Mouse (Mus musculus) lung, postnatal 0 days (tissue): ENCODE results near the gene Dapp1. TPM values are rescaled to one million over a fixed set of nuclear protein-coding genes. Genes with fewer than 3 reads are reported as not detected.
"Not testable (repeated sequence)": the region's sequence is repeated elsewhere in the genome, so short reads cannot be mapped to it uniquely, and the experiment has no call there.

ENCODE experiments used
- ATAC-seq: fragments of 200-750 bp; cut with Nextera tagmentation; 2 replicates; pipeline ENCODE4 v1.8.0; 2017; ENCODE audit warnings: moderate library complexity
- DNase-seq: peaks from one replicate; pipeline ENCODE4 v3.0.0-alpha.2; 2016; ENCODE audit warnings: low spot score
- H3K27ac ChIP-seq: fragments of 300-500 bp; sonication (generic); 2 replicates; pipeline ENCODE4 v1.5.1; 2014; ENCODE audit warnings: antibody characterized with exemption, mild to moderate bottlenecking, low read length, mixed read lengths
- H3K27me3 ChIP-seq: fragments of 300-500 bp; sonication (generic); replicated peaks from 2 replicates; pipeline ENCODE4 v1.6.1; 2014; ENCODE audit warnings: low read length, mixed read lengths; ENCODE audit not compliant: insufficient read depth
- H3K36me3 ChIP-seq: fragments of 300-500 bp; sonication (generic); 2 replicates; pipeline ENCODE4 v1.6.1; 2014; ENCODE audit warnings: low read length, mixed read lengths; ENCODE audit not compliant: insufficient read depth
- H3K4me1 ChIP-seq: fragments of 300-500 bp; sonication (generic); 2 replicates; pipeline ENCODE4 v1.6.1; 2014; ENCODE audit warnings: antibody characterized with exemption, low read depth, low read length, mixed read lengths; ENCODE audit not compliant: insufficient read depth
- H3K4me2 ChIP-seq: fragments of 300-500 bp; sonication (generic); replicated peaks from 2 replicates; pipeline ENCODE4 v1.6.1; 2014; ENCODE audit warnings: low read depth, mild to moderate bottlenecking, low read length, moderate library complexity, mixed read lengths
- H3K4me3 ChIP-seq: fragments of 300-500 bp; sonication (generic); 2 replicates; pipeline ENCODE4 v1.5.1; 2014; ENCODE audit warnings: low read depth, low read length
- H3K9ac ChIP-seq: fragments of 300-500 bp; sonication (generic); replicated peaks from 2 replicates; pipeline ENCODE4 v1.6.1; 2014; ENCODE audit warnings: low read depth, mild to moderate bottlenecking
- H3K9me3 ChIP-seq: fragments of 300-500 bp; sonication (generic); 2 replicates; pipeline ENCODE4 v1.6.1; 2016; ENCODE audit warnings: low read length, mixed read lengths
- CTCF ChIP-seq: IDR thresholded peaks from 2 replicates; pipeline ENCODE4 v1.5.1; 2016; ENCODE audit warnings: antibody characterized with exemption, mild to moderate bottlenecking
- EP300 ChIP-seq: IDR thresholded peaks from 2 replicates; pipeline ENCODE4 v1.6.1; 2016; ENCODE audit warnings: antibody characterized with exemption, mild to moderate bottlenecking, control low read depth
- WGBS: fragments of 180-500 bp; shearing (Covaris S2); extraction: QIAGEN DNeasy Blood & Tissue Kit; methylation state at CpG from one replicate; pipeline ENCODE4 v1.1.7; 2014; 5-methylcytosine and 5-hydroxymethylcytosine counted together
- polyA plus RNA-seq: library from polyadenylated mRNA; unstranded; fragments of >200 nt; fragmentation: Nextera tagmentation; extraction: Ambion mirVana; gene quantifications from 2 replicates; pipeline ENCODE4 v1.2.1, GENCODE M21; 2015

Dapp1 gene
- polyA plus RNA-seq, 1 experiment from 2014 or later = 8.9 TPM

DNA sequence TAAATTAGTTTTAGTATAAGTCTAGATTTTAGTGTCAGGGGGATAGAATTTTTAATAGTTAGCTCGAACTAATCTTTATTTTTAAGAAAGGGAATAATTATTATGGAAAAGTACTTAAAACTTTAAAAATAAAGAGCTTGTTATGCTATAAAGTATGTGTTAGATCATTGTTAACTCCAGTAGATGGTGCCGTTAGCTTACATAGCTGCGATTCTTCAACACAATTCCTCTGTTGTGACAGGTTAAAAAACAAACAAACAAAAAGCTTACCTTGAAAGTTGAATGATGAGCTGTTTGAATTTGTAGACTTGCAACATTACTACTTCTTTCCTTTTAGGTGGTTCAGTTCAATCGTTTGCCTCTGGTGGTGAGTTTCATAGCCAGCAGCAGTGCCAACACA is 54.3 kb downstream of the Dapp1 start:
- Histone ChIP-seq H3K27me3 (no peaks in the 10 kb centered on the region), H3K4me2 (no peak overlapping the region), H3K27ac (no peak overlapping the region), H3K4me3 (no peak overlapping the region), H3K9me3 (no peaks in the 10 kb centered on the region), H3K9ac (no peak overlapping the region), H3K4me1 (no peaks in the 10 kb centered on the region), H3K36me3 (peaks cover 11% of the 10 kb centered on the region; the same call in 1 of the 2 replicates)
- TF ChIP-seq CTCF (peak; percentile 7; the same call in 1 of the 2 replicates), EP300 (no peak)
- ATAC-seq = no peak
- no peak for DNase-seq
- WGBS = 85% methylated on average over 4 of the region's 4 CpGs

DNA sequence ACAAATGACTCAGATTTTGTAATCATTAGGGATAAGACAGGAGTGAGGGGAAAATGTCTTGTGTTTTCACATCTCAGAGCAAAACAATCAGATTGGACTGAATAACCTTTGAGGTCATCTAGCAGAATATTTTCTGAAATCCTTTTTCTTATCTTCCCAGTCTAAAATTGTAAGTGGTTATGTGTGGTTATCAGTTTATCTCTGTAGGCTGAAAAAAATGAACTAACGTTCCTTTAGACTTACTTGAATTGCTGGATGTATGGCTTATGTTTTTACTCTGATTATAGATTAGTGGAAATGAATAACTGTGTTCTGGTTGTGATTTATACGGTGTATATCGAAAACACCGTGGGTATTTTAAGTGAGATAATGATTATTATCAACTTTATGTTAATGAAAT is 60.8 kb downstream of the Dapp1 start:
- ATAC-seq (no peak), DNase-seq (no peak)
- no peaks in the 10 kb centered on the region for H3K27me3 ChIP-seq
- H3K27ac ChIP-seq = no peak overlapping the region
- TF ChIP-seq EP300 = no peak
- TF ChIP-seq CTCF = no peak
- no peaks in the 10 kb centered on the region for H3K36me3 ChIP-seq
- no peaks in the 10 kb centered on the region for H3K9me3 ChIP-seq
- no peak overlapping the region for H3K4me2 ChIP-seq
- 89% methylated on average over 4 of the region's 4 CpGs for WGBS
- no peak overlapping the region for H3K4me3 ChIP-seq
- no peak overlapping the region for H3K9ac ChIP-seq
- H3K4me1 ChIP-seq = peaks cover 9% of the 10 kb centered on the region; the same call in 1 of the 2 replicates

DNA sequence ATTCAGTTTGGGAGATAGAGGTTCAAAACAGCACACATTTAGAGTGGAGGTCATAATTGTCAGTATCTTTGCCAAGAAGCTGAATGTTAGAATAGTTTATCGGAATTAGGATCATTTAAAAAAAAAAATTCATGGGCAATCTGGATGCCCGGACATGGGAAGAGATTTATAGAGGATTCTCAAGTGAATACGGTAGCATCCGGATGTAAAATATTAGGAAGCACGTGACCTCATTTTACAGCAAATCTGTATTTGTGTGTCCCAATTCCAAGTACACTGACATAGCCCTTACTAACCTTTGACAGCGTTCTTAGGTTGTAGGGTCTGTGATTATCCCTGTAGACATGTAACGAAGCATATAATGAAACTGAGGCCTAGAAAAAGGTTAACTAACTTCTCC is 61.9 kb downstream of the Dapp1 start:
- Histone ChIP-seq H3K36me3 (no peaks in the 10 kb centered on the region), H3K9ac (0 out of 2 replicates have a peak overlapping the region, but pooled peaks have one; percentile 46), H3K4me2 (peak overlapping the region; percentile 77), H3K9me3 (no peaks in the 10 kb centered on the region), H3K27ac (no peak overlapping the region), H3K4me3 (peak overlapping the region; percentile 61), H3K27me3 (no peaks in the 10 kb centered on the region), H3K4me1 (peaks cover 9% of the 10 kb centered on the region; the same call in 1 of the 2 replicates)
- TF ChIP-seq EP300 = no peak
- no peak for TF ChIP-seq CTCF
- ATAC-seq (no peak), DNase-seq (no peak)
- 87% methylated on average over 7 of the region's 7 CpGs for WGBS

DNA sequence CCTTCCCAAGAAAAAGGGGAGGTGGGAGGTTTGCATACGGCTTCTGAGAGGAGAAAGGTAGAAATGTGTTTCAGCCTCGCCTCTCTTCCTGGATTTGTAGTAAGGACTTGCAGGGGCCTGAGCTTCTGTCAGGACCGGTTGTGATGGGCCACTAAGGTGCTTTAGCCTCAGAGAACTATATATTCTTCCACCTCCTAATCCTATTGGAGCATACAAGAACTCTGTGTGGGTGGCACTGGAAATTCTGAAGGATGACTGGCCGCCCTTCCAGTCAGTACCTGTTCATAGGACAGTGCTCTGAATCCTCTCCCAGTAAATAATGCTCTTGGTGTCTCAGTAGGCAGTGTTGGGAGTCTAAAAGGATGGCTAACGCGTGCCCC is 62.4 kb downstream of the Dapp1 start:
- no peaks in the 10 kb centered on the region for H3K27me3 ChIP-seq
- H3K4me3 ChIP-seq = peak overlapping the region; percentile 61
- WGBS = 11% methylated on average over 6 of the region's 6 CpGs
- no peaks in the 10 kb centered on the region for H3K9me3 ChIP-seq
- TF ChIP-seq EP300 (no peak), CTCF (no peak)
- H3K4me1 ChIP-seq = peaks cover 9% of the 10 kb centered on the region; the same call in 1 of the 2 replicates
- H3K4me2 ChIP-seq = peak overlapping the region; percentile 77
- H3K36me3 ChIP-seq = no peaks in the 10 kb centered on the region
- ATAC-seq = peak; percentile 54
- H3K27ac ChIP-seq = peak overlapping the region; percentile 33
- DNase-seq = peak; percentile 42
- H3K9ac ChIP-seq = peak overlapping the region; percentile 46

DNA sequence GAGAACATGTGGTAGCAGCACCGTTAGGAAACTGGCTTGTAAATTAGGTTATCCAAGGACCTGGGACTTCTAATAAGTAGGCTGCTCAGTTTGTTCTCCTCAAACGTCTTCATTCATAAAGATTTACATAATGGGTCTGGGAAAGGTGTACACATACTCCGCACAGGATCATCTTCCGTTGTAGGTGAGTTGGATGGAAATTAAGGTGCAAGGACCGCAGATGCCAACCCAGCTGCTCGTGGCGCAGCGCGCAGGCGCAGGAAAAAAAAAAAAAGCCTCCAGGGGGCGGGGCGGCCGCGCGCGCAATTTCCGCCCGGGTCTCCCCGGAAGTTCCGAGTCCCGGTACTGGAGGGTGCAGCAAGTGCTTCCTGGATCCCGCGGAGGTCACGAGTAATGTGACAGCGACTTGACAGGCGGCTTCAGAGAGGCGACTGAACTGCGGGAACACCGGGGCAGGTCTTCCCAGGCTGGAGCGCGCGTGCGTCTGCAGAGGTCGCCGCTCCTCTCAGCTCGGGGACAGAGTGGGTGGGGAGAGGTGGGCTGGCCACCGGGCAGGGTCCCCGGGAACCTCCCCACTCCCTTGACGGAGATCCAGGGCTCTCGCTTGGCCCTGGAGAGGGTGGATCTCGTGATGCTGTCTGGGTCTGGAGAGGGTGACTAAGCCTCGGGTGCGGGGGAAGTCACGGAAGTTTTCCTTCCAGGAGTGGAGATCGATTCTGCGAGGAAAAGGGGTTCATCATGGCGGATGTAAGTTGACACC is 63.0 kb downstream of the Dapp1 start, which contains the start of gene Lamtor3:
Gene Lamtor3, plus strand, starts transcription at position 335 of the 760 bp plus-strand sequence.
- Histone ChIP-seq H3K9me3 (no peaks in the 10 kb centered on the region), H3K27ac (peak within 1 kb of the TSS; percentile 62), H3K4me1 (peaks cover 9% of the 10 kb centered on the region; the same call in 1 of the 2 replicates), H3K4me3 (peak within 1 kb of the TSS; percentile 61), H3K36me3 (no peaks in the 10 kb centered on the region), H3K9ac (peak within 1 kb of the TSS; percentile 46), H3K27me3 (no peaks in the 10 kb centered on the region), H3K4me2 (peak within 1 kb of the TSS; percentile 77)
- under 1% methylated on average over 43 of the region's 47 CpGs for WGBS
- DNase-seq = peak; percentile 86
- ATAC-seq = peak; percentile 97
- TF ChIP-seq EP300 (no peak), CTCF (peak; percentile 27; the same call in 1 of the 2 replicates)

DNA sequence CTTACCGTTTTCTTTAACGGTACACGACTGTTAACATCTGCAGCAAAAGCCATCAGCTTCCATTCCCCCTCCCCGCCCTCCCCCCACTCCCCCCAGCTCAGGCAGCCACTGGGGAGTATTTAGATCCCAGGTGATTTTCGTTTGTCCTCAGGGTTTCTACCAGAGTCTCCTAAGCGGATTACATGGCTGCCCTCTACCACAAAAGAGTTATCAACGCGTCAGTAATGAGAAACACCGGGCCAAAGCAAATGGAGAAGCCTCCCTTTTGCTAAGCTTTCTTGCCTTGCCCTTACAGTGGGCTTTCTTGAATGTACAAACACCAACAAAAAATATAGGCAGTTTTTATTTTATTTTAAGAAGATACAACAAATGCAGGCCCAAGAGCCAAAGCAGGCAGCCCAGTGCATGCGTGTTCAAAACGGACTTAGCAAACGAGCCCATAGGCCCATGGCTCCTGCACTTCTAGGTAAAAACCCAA is 63.6 kb downstream of the Dapp1 start:
- H3K4me1 ChIP-seq = peaks cover 9% of the 10 kb centered on the region; the same call in 1 of the 2 replicates
- peak overlapping the region; percentile 61 for H3K4me3 ChIP-seq
- ATAC-seq = no peak
- 24% methylated on average over 12 of the region's 12 CpGs for WGBS
- H3K9ac ChIP-seq = 0 out of 2 replicates have a peak overlapping the region, but pooled peaks have one; percentile 46
- no peaks in the 10 kb centered on the region for H3K27me3 ChIP-seq
- H3K27ac ChIP-seq = peak overlapping the region; percentile 62
- no peak for DNase-seq
- H3K4me2 ChIP-seq = peak overlapping the region; percentile 77
- no peaks in the 10 kb centered on the region for H3K36me3 ChIP-seq
- TF ChIP-seq CTCF (no peak), EP300 (no peak)
- H3K9me3 ChIP-seq = no peaks in the 10 kb centered on the region

DNA sequence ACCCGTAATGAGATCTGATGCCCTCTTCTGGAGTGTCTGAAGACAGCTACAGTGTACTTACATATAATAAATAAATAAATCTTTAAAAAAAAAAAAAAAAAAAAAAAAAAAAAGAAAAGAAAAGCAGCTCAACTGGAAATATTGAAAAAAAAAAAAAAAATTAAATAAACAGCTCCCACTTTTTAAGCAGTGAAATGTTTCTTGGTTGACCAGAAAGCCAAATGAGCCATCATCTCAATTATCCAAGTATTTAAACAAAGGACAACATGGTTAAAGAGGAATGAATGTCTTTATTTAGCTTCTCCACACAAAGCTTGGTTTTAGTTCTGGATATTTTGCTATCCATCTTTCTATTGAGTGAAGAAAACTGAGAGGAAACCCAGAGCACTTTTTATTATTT is 66.8 kb downstream of the Dapp1 start:
- not testable (repeated sequence) for H3K27ac ChIP-seq, H3K4me2 ChIP-seq, H3K4me1 ChIP-seq, H3K4me3 ChIP-seq, H3K9ac ChIP-seq, H3K36me3 ChIP-seq, H3K9me3 ChIP-seq, H3K27me3 ChIP-seq, ATAC-seq, DNase-seq
- no CpG with 5 or more reads among the region's 1 CpGs for WGBS
